Mouse (Mus musculus) embryonic facial prominence, embryonic 15.5 days (tissue): ENCODE results near the gene Mmp8. TPM values are rescaled to one million over a fixed set of nuclear protein-coding genes. Genes with fewer than 3 reads are reported as not detected.

Experiments used
- ATAC-seq: fragments of 200-750 bp; cut with Nextera tagmentation; 2 replicates; pipeline ENCODE4 v1.8.0; 2017; ENCODE audit warnings: low read depth, moderate TSS enrichment; ENCODE audit not compliant: insufficient number of reproducible peaks, low FRiP score, low TSS enrichment
- H3K27ac ChIP-seq: fragments of 300-500 bp; sonication (generic); replicated peaks from 2 replicates; pipeline ENCODE4 v1.5.1; 2015; ENCODE audit warnings: mild to moderate bottlenecking, inconsistent platforms
- H3K27me3 ChIP-seq: fragments of 300-500 bp; sonication (generic); 2 replicates; pipeline ENCODE4 v1.6.1; 2015; ENCODE audit warnings: inconsistent platforms
- H3K36me3 ChIP-seq: fragments of 300-500 bp; sonication (generic); 2 replicates; pipeline ENCODE4 v1.6.1; 2015; ENCODE audit warnings: mild to moderate bottlenecking, inconsistent platforms
- H3K4me1 ChIP-seq: fragments of 300-500 bp; sonication (generic); 2 replicates; pipeline ENCODE4 v1.6.1; 2015; ENCODE audit warnings: inconsistent platforms
- H3K4me2 ChIP-seq: fragments of 300-500 bp; sonication (generic); replicated peaks from 2 replicates; pipeline ENCODE4 v1.6.1; 2015; ENCODE audit warnings: mild to moderate bottlenecking, inconsistent platforms
- H3K4me3 ChIP-seq: fragments of 300-500 bp; sonication (generic); replicated peaks from 2 replicates; pipeline ENCODE4 v1.5.1; 2015; ENCODE audit warnings: mild to moderate bottlenecking, inconsistent platforms
- H3K9ac ChIP-seq: fragments of 300-500 bp; sonication (generic); 2 replicates; pipeline ENCODE4 v1.6.1; 2015; ENCODE audit warnings: inconsistent platforms
- H3K9me3 ChIP-seq: fragments of 300-500 bp; sonication (generic); replicated peaks from 2 replicates; pipeline ENCODE4 v1.6.1; 2016; ENCODE audit warnings: inconsistent platforms
- WGBS: fragments of 180-500 bp; shearing (Covaris S2); methylation state at CpG from one replicate; pipeline ENCODE4 v1.1.7; 2015; 5-methylcytosine and 5-hydroxymethylcytosine counted together
- polyA plus RNA-seq: library from polyadenylated mRNA; unstranded; fragments of >200 nt; fragmentation: Nextera tagmentation; extraction: Ambion mirVana; gene quantifications from 2 replicates; pipeline ENCODE4 v1.2.1, GENCODE M21; 2015

The Mmp8 gene
- polyA plus RNA-seq, 1 experiment from 2014 or later = 1.0 TPM

DNA sequence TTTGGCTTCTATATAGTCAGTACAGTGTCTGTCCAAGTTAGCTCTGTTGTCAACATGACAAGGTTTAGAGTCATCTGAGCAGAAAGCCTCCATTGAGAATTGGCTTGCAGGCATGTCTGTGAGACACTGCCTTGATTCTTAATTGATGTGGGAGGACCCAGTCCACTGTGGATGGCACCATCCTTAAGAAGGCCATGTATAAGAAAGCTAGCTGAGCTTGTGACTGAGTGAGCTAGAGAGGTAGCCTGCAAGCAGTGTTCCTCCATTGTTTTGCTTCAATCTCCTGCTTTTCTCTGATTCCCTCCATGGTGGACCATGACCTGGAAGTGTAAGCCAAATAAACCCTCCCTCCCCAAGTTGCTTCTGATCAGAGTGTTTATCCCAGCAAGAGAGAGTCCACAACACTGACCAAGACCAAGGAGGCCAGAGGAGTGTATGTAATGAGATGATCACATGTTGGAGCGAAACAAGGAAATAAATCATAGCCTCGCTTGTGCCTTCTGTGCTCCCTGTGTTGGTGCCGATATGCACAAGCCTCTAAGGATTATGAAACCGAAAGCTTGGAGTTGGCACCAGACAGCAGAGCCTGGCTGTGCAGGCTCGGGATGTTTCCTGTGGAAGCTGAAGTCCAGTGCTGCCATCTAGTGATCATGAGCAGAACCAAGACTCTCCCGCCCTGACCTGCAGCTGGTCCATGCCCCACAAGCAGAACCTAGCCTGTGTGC lies 36.7 kb downstream of the Mmp8 start:
- H3K4me1 ChIP-seq = no peaks in the 10 kb centered on the region
- WGBS = 5% methylated on average over 6 of the region's 6 CpGs
- peak overlapping the region; percentile 43 for H3K4me3 ChIP-seq
- no peaks in the 10 kb centered on the region for H3K9me3 ChIP-seq
- H3K9ac ChIP-seq = no peak overlapping the region
- peak overlapping the region; percentile 52 for H3K4me2 ChIP-seq
- H3K27me3 ChIP-seq = no peaks in the 10 kb centered on the region
- H3K36me3 ChIP-seq = no peaks in the 10 kb centered on the region
- no peak overlapping the region; the same call in 1 of the 2 replicates for H3K27ac ChIP-seq
- peak; percentile 93 for ATAC-seq

DNA sequence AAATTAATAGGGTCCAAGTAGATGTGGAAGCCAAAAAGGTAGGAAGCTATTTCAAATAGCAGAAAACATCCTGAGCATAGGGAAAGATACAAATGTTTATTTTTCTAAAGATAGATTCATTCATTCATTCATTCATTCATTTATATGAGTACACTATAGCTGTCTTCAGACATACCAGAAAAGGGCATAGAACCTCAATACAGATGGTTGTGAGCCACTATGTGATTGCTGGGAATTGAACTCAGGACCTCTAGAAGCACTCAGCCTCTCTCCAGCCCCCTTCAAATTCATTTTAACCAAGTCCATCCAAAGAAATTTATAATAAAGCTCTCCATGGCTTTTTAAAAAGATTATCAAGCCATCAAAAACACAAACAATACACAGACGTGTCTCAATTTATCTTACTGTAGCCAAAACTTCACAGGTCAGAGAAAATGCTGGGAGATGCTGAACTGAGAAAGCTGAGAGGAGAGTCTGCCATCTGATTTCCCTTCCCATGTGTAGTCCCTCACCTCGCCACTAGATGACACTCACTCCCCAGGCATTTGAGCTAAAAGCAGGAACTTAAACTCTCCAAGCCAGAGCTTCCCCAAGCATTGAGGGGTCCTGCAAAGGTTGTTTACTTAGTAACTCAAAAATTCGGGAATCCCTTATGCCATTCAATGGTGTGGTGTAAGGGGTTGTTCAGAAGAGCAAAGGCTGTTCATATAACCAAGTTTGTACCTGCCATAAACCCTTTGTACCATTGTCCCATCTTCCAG lies 44.9 kb downstream of the Mmp8 start:
- Histone ChIP-seq H3K9ac (no peak overlapping the region), H3K4me3 (no peak overlapping the region), H3K27ac (no peak overlapping the region), H3K4me2 (no peak overlapping the region), H3K4me1 (peaks cover 5% of the 10 kb centered on the region; the same call in 1 of the 2 replicates), H3K9me3 (no peaks in the 10 kb centered on the region), H3K36me3 (no peaks in the 10 kb centered on the region), H3K27me3 (no peaks in the 10 kb centered on the region)
- no peak for ATAC-seq
- 2% methylated on average over 3 of the region's 3 CpGs for WGBS

DNA sequence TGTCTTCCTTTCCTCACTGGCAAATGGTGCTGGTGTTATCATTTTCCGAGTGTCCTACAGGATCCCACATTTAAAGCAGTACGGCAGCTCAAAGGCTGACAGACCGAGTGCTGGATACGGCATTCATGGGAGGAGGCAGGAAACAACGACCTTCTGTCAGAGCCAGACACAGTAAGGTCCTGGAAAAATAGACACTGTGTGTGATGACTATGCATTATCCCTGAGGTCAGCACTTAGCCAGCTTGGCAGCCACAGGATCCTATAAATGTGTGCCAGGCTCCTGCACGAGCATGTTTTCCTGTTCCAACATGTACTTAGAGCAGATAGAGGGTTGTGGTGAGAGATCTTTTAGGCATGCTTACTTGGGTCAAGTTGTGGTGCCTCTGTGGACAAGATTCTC lies 45.7 kb downstream of the Mmp8 start:
- peak; percentile 51; the same call in 1 of the 2 replicates for ATAC-seq
- Histone ChIP-seq H3K36me3 (no peaks in the 10 kb centered on the region), H3K27me3 (no peaks in the 10 kb centered on the region), H3K9ac (no peak overlapping the region), H3K4me2 (no peak overlapping the region), H3K4me1 (peaks cover 5% of the 10 kb centered on the region; the same call in 1 of the 2 replicates), H3K4me3 (no peak overlapping the region), H3K9me3 (no peaks in the 10 kb centered on the region), H3K27ac (no peak overlapping the region)
- 43% methylated on average over 6 of the region's 6 CpGs for WGBS

DNA sequence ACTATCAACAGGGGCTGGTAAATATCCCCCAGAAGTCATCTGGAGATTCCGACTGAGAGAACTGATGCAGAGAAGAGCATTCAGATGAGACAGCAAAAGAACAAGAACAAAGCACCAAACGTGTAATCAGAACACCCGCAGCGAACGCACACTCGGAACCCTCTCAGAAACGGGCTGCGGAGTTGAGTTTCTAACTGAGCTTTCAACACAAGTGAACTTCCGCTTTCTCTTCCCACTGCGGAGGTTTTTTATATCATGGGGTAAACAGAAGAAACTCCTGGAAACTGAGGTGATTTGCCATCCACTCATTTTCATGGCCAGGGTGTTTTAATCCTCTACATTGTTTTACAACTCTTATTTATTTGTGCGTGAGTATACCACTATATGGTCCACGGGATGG lies 47.4 kb downstream of the Mmp8 start:
- no peak overlapping the region for H3K4me2 ChIP-seq
- WGBS = 86% methylated on average over 12 of the region's 12 CpGs
- H3K4me1 ChIP-seq = peaks cover 5% of the 10 kb centered on the region; the same call in 1 of the 2 replicates
- no peaks in the 10 kb centered on the region for H3K9me3 ChIP-seq
- no peak overlapping the region for H3K27ac ChIP-seq
- no peak for ATAC-seq
- H3K36me3 ChIP-seq = no peaks in the 10 kb centered on the region
- H3K9ac ChIP-seq = no peak overlapping the region
- no peak overlapping the region for H3K4me3 ChIP-seq
- no peaks in the 10 kb centered on the region for H3K27me3 ChIP-seq

Other genes with a start within 250 kb of the Mmp8 start
- 0.08 and 0.80 TPM in 2 replicates for gene Mmp12, start 214.1 kb upstream of the Mmp8 start, polyA plus RNA-seq
- not detected in 2 replicates for gene Mmp1b, start 170.4 kb upstream of the Mmp8 start, polyA plus RNA-seq
- 0.54 and 0.61 TPM in 2 replicates for gene Mmp3, start 112.6 kb upstream of the Mmp8 start, polyA plus RNA-seq
- gene Mmp10, start 56.1 kb upstream of the Mmp8 start, polyA plus RNA-seq = not detected in 2 replicates
- gene Mmp27, start 12.9 kb downstream of the Mmp8 start, polyA plus RNA-seq = 0.33 TPM in 1 of 2 replicates, not detected in the other
- gene Mmp20, start 69.8 kb downstream of the Mmp8 start, polyA plus RNA-seq = not detected in 2 replicates
- gene Mmp7, start 133.6 kb downstream of the Mmp8 start, polyA plus RNA-seq = 0.16 TPM in 1 of 2 replicates, not detected in the other
- 115 and 125 TPM in 2 replicates for gene Tmem123, start 205.6 kb downstream of the Mmp8 start, polyA plus RNA-seq